Mouse (Mus musculus) bone marrow macrophage, adult 2 months (primary cell): ENCODE measurements around the gene Tstd2.

ENCODE experiments used
- CTCF ChIP-seq: IDR thresholded peaks from 2 replicates; pipeline ENCODE4 v1.5.1; 2012; ENCODE audit warnings: low read depth, mild to moderate bottlenecking, low read length, moderate library complexity
- POLR2A ChIP-seq: IDR thresholded peaks from 2 replicates; pipeline ENCODE4 v1.6.1; 2012; ENCODE audit warnings: mild to moderate bottlenecking, low read depth, low read length, borderline replicate concordance

DNA sequence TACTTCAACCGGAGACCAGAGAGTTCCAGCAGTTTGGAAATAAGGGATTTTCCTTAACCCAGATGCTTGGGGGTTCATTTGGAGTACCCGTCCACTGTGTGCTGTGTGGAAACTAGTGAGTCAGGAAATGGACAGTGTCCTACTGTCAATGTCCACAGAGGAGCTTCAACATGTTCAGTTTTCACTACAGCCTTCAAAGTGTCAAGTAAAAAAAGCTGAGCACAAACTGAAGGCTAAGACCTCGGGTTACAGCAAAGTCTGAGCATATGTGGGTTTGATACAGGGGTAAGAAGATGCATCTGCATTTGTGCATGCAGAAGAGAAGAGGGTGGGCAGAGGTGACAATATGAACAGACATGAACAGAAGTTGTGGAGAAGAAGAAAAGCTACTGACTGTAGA is 17.7 kb downstream of the Tstd2 start:
- TF ChIP-seq CTCF (no peak), POLR2A (no peak)
